Mouse (Mus musculus) mammary gland, adult 2 months (tissue): ENCODE results near the gene Zfp560. TPM values are rescaled to one million over a fixed set of nuclear protein-coding genes. Genes with fewer than 3 reads are reported as not detected.

ENCODE experiments used
- polyA plus RNA-seq: library from polyadenylated mRNA; depleted of rRNA; stranded (reverse); fragments of >200 nt; gene quantifications from 2 replicates; pipeline ENCODE4 v1.2.3, GENCODE M21; 2012; ENCODE audit warnings: low replicate concordance; rRNA removed

Gene Zfp560
- 2.2 and 8.0 TPM in 2 replicates for polyA plus RNA-seq

GRCm38 (mm10) chr9:20384532-20385342 is at the start of gene Zfp560:
Zfp560 (minus strand) TSS chr9:20385177.

GRCm38 (mm10) chr9:20335994-20336393 is 49.0 kb downstream of the Zfp560 start, which contains the start of gene Olfr18:
Olfr18 (minus strand) TSS chr9:20336094.

DNA sequence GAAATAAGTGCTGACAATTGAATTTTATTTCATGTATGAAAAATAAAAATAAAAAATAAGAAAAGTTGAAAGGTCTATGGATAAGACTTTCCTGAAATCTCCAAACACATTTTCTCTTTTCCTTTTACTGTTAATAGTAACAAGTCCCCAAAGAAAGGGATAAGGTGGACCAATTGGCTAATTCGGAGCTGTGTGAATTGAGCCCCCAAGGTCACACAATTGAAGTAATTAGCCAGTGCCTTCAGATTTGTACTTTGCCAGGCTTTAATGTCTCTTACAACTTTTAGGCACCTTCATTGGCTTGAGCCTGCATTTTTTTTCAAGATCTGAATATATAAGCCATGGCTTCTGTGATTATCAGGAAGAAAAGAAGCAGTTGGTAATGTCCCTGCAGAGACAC is 86.7 kb downstream of the Zfp560 start, which contains the start of gene Olfr873:
Gene Olfr873, plus strand, starts transcription at position 301 of the 400 bp plus-strand sequence.

Other genes with a start within 250 kb of the Zfp560 start
- gene Olfr870, start 211.1 kb downstream of the Zfp560 start, polyA plus RNA-seq, result not detected in 2 replicates
- not detected in 2 replicates for gene Olfr871, start 173.0 kb downstream of the Zfp560 start, polyA plus RNA-seq
- not detected in 2 replicates for gene Olfr872, start 148.1 kb downstream of the Zfp560 start, polyA plus RNA-seq
- not detected in 2 replicates for gene Olfr39, start 102.8 kb downstream of the Zfp560 start, polyA plus RNA-seq
- not detected in 2 replicates for gene Olfr873, start 86.6 kb downstream of the Zfp560 start, polyA plus RNA-seq
- not detected in 2 replicates for gene Olfr18, start 49.1 kb downstream of the Zfp560 start, polyA plus RNA-seq
- gene Zfp26, start 75.0 kb upstream of the Zfp560 start, polyA plus RNA-seq, result 1.2 and 3.2 TPM in 2 replicates
- 3.2 and 9.4 TPM in 2 replicates for gene Zfp426, start 107.6 kb upstream of the Zfp560 start, polyA plus RNA-seq
- gene Zfp266, start 136.2 kb upstream of the Zfp560 start, polyA plus RNA-seq, result 2.8 and 8.3 TPM in 2 replicates
- gene Zfp846, start 196.1 kb upstream of the Zfp560 start, polyA plus RNA-seq, result 2.2 and 2.7 TPM in 2 replicates